Mouse (Mus musculus) embryonic facial prominence, embryonic 13.5 days (tissue): ENCODE results near the gene Tmem248. TPM values are rescaled to one million over a fixed set of nuclear protein-coding genes. Genes with fewer than 3 reads are reported as not detected.
"Not testable (repeated sequence)": the region's sequence is repeated elsewhere in the genome, so short reads cannot be mapped to it uniquely, and the experiment has no call there.

Source experiments
- ATAC-seq: fragments of 200-750 bp; cut with Nextera tagmentation; 2 replicates; pipeline ENCODE4 v1.8.0; 2017; ENCODE audit warnings: low read depth; ENCODE audit not compliant: insufficient number of reproducible peaks, insufficient read depth, low FRiP score, low TSS enrichment
- H3K27ac ChIP-seq: fragments of 300-500 bp; sonication (generic); 2 replicates; pipeline ENCODE4 v1.5.1; 2015; ENCODE audit warnings: moderate library complexity, mild to moderate bottlenecking, inconsistent platforms
- H3K27me3 ChIP-seq: fragments of 300-500 bp; sonication (generic); 2 replicates; pipeline ENCODE4 v1.6.1; 2015; ENCODE audit warnings: mild to moderate bottlenecking, inconsistent platforms
- H3K36me3 ChIP-seq: fragments of 300-500 bp; sonication (generic); 2 replicates; pipeline ENCODE4 v1.6.1; 2015; ENCODE audit warnings: mild to moderate bottlenecking, inconsistent platforms
- H3K4me1 ChIP-seq: fragments of 300-500 bp; sonication (generic); 2 replicates; pipeline ENCODE4 v1.6.1; 2015; ENCODE audit warnings: inconsistent platforms
- H3K4me2 ChIP-seq: fragments of 300-500 bp; sonication (generic); 2 replicates; pipeline ENCODE4 v1.6.1; 2015; ENCODE audit warnings: moderate library complexity, mild to moderate bottlenecking, inconsistent platforms
- H3K4me3 ChIP-seq: fragments of 300-500 bp; sonication (generic); 2 replicates; pipeline ENCODE4 v1.5.1; 2015; ENCODE audit warnings: mild to moderate bottlenecking, inconsistent platforms
- H3K9ac ChIP-seq: fragments of 300-500 bp; sonication (generic); 2 replicates; pipeline ENCODE4 v1.6.1; 2015; ENCODE audit warnings: mild to moderate bottlenecking, inconsistent platforms
- H3K9me3 ChIP-seq: fragments of 300-500 bp; sonication (generic); 2 replicates; pipeline ENCODE4 v1.6.1; 2016; ENCODE audit warnings: inconsistent platforms
- WGBS: fragments of 180-500 bp; shearing (Covaris S2); methylation state at CpG from one replicate; pipeline ENCODE4 v1.1.7; 2015; ENCODE audit warnings: mixed read lengths; 5-methylcytosine and 5-hydroxymethylcytosine counted together
- polyA plus RNA-seq: library from polyadenylated mRNA; unstranded; fragments of >200 nt; fragmentation: Nextera tagmentation; extraction: Ambion mirVana; gene quantifications from 2 replicates; pipeline ENCODE4 v1.2.1, GENCODE M21; 2015

The Tmem248 gene
- polyA plus RNA-seq, 1 experiment from 2014 or later = 31.8 TPM

- Histone ChIP-seq H3K27me3 (no peaks in the 10 kb centered on the region), H3K4me3 (no peak overlapping the region), H3K27ac (no peak overlapping the region), H3K9ac (no peak overlapping the region), H3K36me3 (peaks cover 83% of the 10 kb centered on the region), H3K4me1 (no peaks in the 10 kb centered on the region), H3K9me3 (no peaks in the 10 kb centered on the region), H3K4me2 (no peak overlapping the region)
- ATAC-seq = no peak
- WGBS = 92% methylated on average over 7 of the region's 7 CpGs
These were observed 22.4 kb downstream of the Tmem248 start for GRCm38 (mm10) chr5:130239236-130239635.

- Histone ChIP-seq H3K36me3 (peaks cover 83% of the 10 kb centered on the region), H3K9ac (no peak overlapping the region), H3K27me3 (no peaks in the 10 kb centered on the region), H3K4me3 (no peak overlapping the region), H3K9me3 (no peaks in the 10 kb centered on the region), H3K4me1 (no peaks in the 10 kb centered on the region), H3K4me2 (no peak overlapping the region), H3K27ac (no peak overlapping the region)
- WGBS = 96% methylated on average over 2 of the region's 2 CpGs
- ATAC-seq = no peak
These were observed 23.0 kb downstream of the Tmem248 start for GRCm38 (mm10) chr5:130239856-130240255.

- no peak overlapping the region for H3K4me2 ChIP-seq
- no peaks in the 10 kb centered on the region for H3K9me3 ChIP-seq
- no peaks in the 10 kb centered on the region for H3K27me3 ChIP-seq
- no peaks in the 10 kb centered on the region for H3K4me1 ChIP-seq
- no peak overlapping the region for H3K27ac ChIP-seq
- H3K36me3 ChIP-seq = peaks cover 81% of the 10 kb centered on the region
- no peak overlapping the region for H3K9ac ChIP-seq
- no peak overlapping the region for H3K4me3 ChIP-seq
- ATAC-seq = no peak
- 90% methylated on average over 12 of the region's 12 CpGs for WGBS
These were observed 24.5 kb downstream of the Tmem248 start for GRCm38 (mm10) chr5:130241426-130241825.

- H3K27me3 ChIP-seq = no peaks in the 10 kb centered on the region
- no peaks in the 10 kb centered on the region for H3K9me3 ChIP-seq
- 86% methylated on average over 5 of the region's 5 CpGs for WGBS
- no peak overlapping the region for H3K4me2 ChIP-seq
- H3K36me3 ChIP-seq = peaks cover 87% of the 10 kb centered on the region
- H3K9ac ChIP-seq = no peak overlapping the region
- no peak overlapping the region for H3K4me3 ChIP-seq
- no peaks in the 10 kb centered on the region for H3K4me1 ChIP-seq
- H3K27ac ChIP-seq = no peak overlapping the region
- ATAC-seq = no peak
These were observed 30.9 kb downstream of the Tmem248 start for GRCm38 (mm10) chr5:130247823-130248222.

- Histone ChIP-seq H3K27ac (peak overlapping the region; percentile 86), H3K27me3 (no peaks in the 10 kb centered on the region), H3K4me1 (peaks cover 23% of the 10 kb centered on the region), H3K4me3 (peak overlapping the region; percentile 74), H3K9ac (peak overlapping the region; percentile 89), H3K36me3 (peaks cover 39% of the 10 kb centered on the region), H3K9me3 (no peaks in the 10 kb centered on the region), H3K4me2 (peak overlapping the region; percentile 79)
- no peak for ATAC-seq
- WGBS = 15% methylated on average over 19 of the region's 19 CpGs
These were observed 37.5 kb downstream of the Tmem248 start for GRCm38 (mm10) chr5:130254164-130255016.

GRCm38 (mm10) chr5:130255017-130255720, 38.3 kb downstream of the Tmem248 start, which contains the start of the genes Sbds and Tyw1:
Sbds (minus strand) TSS chr5:130255530.
Tyw1 (plus strand) TSS chr5:130255619.
- H3K27me3 ChIP-seq = no peaks in the 10 kb centered on the region
- WGBS = under 1% methylated on average over 52 of the region's 52 CpGs
- H3K4me3 ChIP-seq = peak within 1 kb of the TSS; percentile 74
- H3K9me3 ChIP-seq = no peaks in the 10 kb centered on the region
- H3K9ac ChIP-seq = peak within 1 kb of the TSS; percentile 89
- H3K4me2 ChIP-seq = peak within 1 kb of the TSS; percentile 79
- H3K4me1 ChIP-seq = peaks cover 23% of the 10 kb centered on the region
- H3K36me3 ChIP-seq = peaks cover 32% of the 10 kb centered on the region
- peak within 1 kb of the TSS; percentile 86 for H3K27ac ChIP-seq
- ATAC-seq = peak; percentile 83

- Histone ChIP-seq H3K36me3 (peaks cover 24% of the 10 kb centered on the region), H3K4me2 (peak overlapping the region; percentile 79), H3K4me3 (peak overlapping the region; percentile 74), H3K27ac (peak overlapping the region; percentile 64), H3K4me1 (peaks cover 23% of the 10 kb centered on the region)
- ATAC-seq, H3K9me3 ChIP-seq, H3K27me3 ChIP-seq, H3K9ac ChIP-seq: not testable (repeated sequence)
- WGBS = 32% methylated on average over 20 of the region's 20 CpGs
These were observed 39.1 kb downstream of the Tmem248 start for GRCm38 (mm10) chr5:130255799-130256525.

GRCm38 (mm10) chr5:130256678-130257271, 39.9 kb downstream of the Tmem248 start:
- H3K4me2 ChIP-seq = peak overlapping the region; percentile 79
- under 1% methylated on average over 25 of the region's 25 CpGs for WGBS
- peaks cover 23% of the 10 kb centered on the region for H3K4me1 ChIP-seq
- peak overlapping the region; percentile 82 for H3K9ac ChIP-seq
- peak overlapping the region; percentile 71 for H3K4me3 ChIP-seq
- no peaks in the 10 kb centered on the region for H3K9me3 ChIP-seq
- H3K36me3 ChIP-seq = peaks cover 21% of the 10 kb centered on the region
- ATAC-seq = peak; percentile 91
- H3K27me3 ChIP-seq = no peaks in the 10 kb centered on the region
- peak overlapping the region; percentile 88 for H3K27ac ChIP-seq

- H3K36me3 ChIP-seq = peaks cover 19% of the 10 kb centered on the region
- peak overlapping the region; percentile 82 for H3K9ac ChIP-seq
- H3K9me3 ChIP-seq = no peaks in the 10 kb centered on the region
- 9% methylated on average over 8 of the region's 8 CpGs for WGBS
- peak overlapping the region; percentile 79 for H3K4me2 ChIP-seq
- H3K27me3 ChIP-seq = no peaks in the 10 kb centered on the region
- H3K27ac ChIP-seq = peak overlapping the region; percentile 88
- H3K4me3 ChIP-seq = peak overlapping the region; percentile 71
- H3K4me1 ChIP-seq = peaks cover 23% of the 10 kb centered on the region
- no peak for ATAC-seq
These were observed 40.4 kb downstream of the Tmem248 start for GRCm38 (mm10) chr5:130257303-130257702.

- H3K9ac ChIP-seq = no peak overlapping the region; the same call in 1 of the 2 replicates
- 73% methylated on average over 11 of the region's 11 CpGs for WGBS
- ATAC-seq = no peak
- no peak overlapping the region for H3K27ac ChIP-seq
- no peaks in the 10 kb centered on the region for H3K9me3 ChIP-seq
- no peak overlapping the region for H3K4me3 ChIP-seq
- H3K27me3 ChIP-seq = no peaks in the 10 kb centered on the region
- H3K36me3 ChIP-seq = peaks cover 48% of the 10 kb centered on the region
- H3K4me2 ChIP-seq = no peak overlapping the region
- H3K4me1 ChIP-seq = no peaks in the 10 kb centered on the region
These were observed 46.6 kb downstream of the Tmem248 start for GRCm38 (mm10) chr5:130263454-130263853.

GRCm38 (mm10) chr5:130264433-130265005, 47.6 kb downstream of the Tmem248 start:
- no peak for ATAC-seq
- Histone ChIP-seq H3K9ac (no peak overlapping the region), H3K4me3 (no peak overlapping the region), H3K4me1 (no peaks in the 10 kb centered on the region), H3K27ac (no peak overlapping the region), H3K9me3 (no peaks in the 10 kb centered on the region), H3K27me3 (no peaks in the 10 kb centered on the region), H3K36me3 (peaks cover 56% of the 10 kb centered on the region), H3K4me2 (no peak overlapping the region)
- 90% methylated on average over 6 of the region's 6 CpGs for WGBS
